Mouse (Mus musculus): ENCODE measurements around the gene Pak1ip1.
"Not testable (repeated sequence)": the region's sequence is repeated elsewhere in the genome, so short reads cannot be mapped to it uniquely, and the experiment has no call there.

Pak1ip1 gene

DNA sequence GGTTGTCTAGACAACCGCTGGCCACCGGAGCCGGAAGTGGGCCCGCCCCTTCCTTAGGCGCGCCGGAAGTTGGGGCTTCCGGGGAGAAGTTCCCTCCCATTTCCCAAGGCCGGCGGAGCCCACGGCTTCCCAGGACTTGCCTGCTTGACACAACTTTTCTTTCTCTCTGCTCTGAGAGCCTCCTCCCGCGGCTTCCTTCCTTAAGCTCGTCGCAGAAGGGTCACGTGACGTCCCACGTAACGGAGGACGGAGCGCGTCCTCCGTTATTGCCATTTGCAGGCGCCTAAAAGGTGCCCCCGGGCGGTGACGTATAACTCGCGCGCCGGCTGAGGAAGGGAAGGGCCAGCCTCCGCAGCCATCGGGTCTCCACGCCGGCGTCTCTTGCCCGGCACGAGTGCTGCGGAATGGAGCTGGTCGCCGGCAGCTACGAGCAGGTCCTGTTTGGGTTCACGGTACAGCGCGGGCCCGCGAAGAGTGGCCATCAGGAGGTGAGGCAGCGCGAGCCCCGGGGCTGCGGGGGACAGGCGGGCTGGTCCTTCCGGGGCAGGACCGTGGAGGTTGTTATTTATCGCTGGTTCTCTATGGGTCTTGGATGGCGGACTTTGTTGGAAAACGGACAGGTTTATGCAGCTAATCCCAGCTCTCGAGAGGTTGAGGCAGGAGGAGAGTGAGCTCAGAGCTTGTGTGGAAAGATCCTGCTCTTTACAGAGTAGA, at the start of gene Pak1ip1:
Gene Pak1ip1 (plus strand): TSS at position 98 of the 714 bp plus-strand sequence.
- peak; percentile 95 for DNase-seq

DNA sequence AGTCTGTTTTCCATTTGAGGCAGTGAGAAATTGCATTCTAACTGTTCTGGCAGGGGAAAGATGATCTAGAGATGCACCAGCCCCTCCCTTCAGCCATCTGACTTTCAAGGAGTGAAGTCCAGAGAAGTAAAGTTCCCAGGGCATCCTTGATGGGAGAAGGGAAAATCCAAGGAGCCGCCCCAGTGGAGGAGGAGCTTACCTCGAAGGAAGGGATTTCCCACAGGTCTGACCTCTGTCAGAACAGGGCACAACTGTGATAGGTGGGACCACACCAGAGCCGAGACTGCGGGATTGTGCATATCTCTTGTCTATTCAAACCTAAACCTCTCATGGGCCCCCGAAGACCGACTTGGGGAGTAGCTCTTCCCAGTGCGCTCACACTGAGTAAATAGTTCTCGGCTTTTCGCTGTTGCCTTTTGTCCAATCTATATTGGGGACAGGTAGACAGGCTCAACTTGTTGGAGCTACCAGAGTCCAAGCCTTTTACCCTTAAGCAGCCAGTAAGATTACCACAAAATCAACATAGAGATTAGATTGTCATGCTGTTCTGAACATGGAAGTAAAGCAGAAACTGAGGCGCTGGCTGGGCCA, 49.3 kb upstream of the Pak1ip1 start:
- DNase-seq, result no peak

DNA sequence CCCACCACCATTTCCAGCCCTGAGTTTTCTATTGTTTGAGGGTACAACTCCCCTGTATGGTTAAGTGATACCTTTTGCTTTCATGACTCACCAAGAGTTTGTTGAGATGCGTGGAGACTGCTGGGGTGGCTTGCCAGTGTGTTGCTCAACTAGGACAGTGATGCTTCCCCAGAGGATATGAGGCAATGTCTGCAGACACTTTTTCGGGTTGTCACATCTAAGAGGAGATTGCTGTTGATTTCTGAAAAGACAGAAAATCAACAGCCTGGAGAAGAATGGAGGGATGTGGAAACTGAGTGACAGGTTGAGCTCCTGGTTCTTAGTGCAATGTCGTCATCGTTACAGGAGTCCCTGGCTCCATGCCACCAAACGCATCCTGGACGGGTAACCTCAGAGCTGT, 47.6 kb upstream of the Pak1ip1 start:
- no peak for DNase-seq

DNA sequence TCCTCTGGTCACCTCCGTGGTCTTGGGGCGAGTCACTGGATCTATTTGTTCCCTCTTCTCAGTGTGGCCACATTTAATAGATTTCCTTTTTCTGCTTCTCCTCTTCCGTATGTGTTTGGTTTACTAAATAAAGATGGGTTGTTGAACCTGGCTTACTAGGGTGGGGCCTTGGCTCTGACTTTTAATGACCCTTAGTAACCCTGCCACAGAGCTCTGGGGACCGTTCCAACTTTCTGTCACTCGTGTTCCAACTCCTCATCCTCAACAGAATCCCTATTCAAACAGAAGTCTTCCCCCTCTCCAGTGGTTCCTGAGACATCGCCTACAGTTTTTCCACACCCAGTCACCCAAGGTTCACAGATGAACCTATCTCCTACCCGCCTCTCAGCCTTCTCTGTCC, 45.0 kb upstream of the Pak1ip1 start:
- no peak for DNase-seq

GRCm38 (mm10) chr13:40967609-40968008, 33.2 kb upstream of the Pak1ip1 start:
- DNase-seq, result no peak

GRCm38 (mm10) chr13:40968564-40968963, 32.3 kb upstream of the Pak1ip1 start:
- DNase-seq, result peak; percentile 9

DNA sequence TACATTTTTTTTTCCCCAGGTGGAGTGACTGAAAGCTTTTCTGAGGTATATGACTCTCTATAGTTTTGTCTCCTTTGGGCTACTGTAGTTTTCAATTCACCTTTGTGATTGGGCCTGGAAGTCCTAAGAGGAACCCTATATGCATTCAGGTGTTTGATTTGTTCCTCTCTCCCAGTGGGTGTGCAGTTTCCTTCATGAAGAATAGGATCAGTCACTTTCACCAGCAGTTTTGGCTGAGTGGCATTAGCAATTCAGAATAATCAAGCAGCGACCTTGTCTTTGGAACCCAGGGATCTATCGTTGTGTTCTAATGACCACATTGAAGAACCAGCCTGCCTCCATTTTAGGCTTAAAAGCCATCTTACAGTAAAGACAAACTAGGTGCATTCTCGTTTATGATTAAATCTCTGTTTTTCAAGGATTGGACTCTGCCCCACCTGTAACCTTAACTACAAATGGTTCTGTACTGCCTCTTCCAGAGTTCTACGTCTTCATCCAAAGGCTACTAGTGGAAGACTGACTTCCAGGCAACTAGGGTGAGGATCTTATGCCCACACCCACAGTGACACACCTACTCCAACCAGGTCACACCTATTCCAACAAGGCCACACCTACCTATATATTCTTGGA, 30.9 kb upstream of the Pak1ip1 start:
- DNase-seq, result no peak

GRCm38 (mm10) chr13:40971261-40971660, 29.6 kb upstream of the Pak1ip1 start:
- DNase-seq, result peak; percentile 8

DNA sequence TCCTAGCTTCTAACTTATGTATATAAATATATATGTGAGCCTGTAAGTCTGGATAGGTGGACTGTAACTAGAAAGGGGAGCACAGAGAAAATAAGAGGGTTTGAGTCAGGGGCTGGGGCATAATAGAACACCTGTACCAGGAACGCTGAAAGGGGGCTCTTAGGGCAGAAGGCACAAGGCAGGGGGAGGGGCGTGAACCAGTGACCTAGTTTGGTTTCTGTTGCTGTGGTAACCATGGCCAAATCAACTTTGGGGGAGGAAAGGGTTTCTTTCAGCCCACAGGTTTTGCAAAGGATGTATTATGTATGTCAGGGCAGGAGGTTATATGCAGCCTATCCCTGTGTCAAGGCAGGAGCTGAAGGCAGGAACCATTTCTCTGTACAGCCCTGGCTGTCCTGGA, 29.0 kb upstream of the Pak1ip1 start:
- no peak for DNase-seq

DNA sequence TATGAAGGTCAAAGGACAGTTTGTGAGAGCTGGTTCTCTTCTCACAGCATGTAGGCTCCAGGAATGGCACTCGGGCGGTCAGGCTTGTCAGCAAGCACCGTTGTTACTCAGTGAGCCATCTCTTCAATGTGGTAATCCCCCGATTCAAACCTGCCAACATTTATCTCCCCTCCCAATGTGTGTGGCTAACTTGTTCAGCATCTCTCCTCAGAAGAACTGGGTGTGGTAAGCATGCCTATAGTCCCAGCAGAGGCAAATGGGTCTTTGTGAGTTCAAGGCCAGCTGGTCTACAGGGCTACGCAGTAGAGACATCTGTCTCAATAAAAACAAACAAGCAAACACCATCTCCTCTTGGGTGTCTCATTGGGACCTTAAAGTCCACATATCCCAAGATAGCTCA, 27.8 kb upstream of the Pak1ip1 start:
- DNase-seq, result no peak

DNA sequence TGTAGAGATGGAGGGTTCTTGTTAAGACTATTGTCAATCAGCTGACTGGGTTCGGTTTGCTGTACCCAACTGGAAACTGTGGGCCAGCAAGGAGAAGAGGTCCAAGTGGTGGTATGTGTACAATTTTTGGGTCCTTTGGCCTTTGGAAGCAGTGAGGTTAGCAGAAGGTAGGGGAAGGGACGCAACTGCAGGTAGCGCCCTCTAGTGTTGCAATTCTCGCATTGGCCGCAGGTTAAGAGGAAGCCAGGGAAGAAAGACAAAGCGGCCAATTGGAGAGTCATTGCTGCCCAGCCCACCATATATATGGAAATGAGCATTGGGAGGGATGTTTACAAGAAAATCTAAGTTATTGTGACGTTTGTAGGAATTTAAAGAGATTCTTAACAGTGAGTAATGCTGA, 23.2 kb upstream of the Pak1ip1 start:
- DNase-seq, result peak; percentile 67

DNA sequence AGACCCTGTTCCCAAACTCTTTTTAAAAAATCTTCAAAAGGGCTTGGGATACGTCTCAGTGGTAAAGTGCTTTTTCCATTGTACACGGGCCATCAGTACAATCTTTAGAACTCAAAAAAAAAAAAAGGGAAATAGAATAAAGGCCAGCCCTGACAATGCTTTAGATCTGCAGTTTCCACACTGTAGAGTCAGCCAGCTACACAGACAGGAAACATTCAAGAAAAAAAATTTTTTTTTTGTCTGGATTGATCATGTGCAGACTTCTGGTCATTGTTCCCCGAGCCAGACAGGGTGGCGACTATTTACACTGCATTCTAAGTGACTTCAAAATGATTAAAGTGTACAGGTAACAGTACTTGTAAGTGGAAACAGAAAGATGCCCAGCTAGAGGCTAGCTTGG, 22.2 kb upstream of the Pak1ip1 start:
- peak; percentile 29 for DNase-seq

- DNase-seq, result peak; percentile 49
Measured at GRCm38 (mm10) chr13:40979321-40979720, 21.5 kb upstream of the Pak1ip1 start.

DNA sequence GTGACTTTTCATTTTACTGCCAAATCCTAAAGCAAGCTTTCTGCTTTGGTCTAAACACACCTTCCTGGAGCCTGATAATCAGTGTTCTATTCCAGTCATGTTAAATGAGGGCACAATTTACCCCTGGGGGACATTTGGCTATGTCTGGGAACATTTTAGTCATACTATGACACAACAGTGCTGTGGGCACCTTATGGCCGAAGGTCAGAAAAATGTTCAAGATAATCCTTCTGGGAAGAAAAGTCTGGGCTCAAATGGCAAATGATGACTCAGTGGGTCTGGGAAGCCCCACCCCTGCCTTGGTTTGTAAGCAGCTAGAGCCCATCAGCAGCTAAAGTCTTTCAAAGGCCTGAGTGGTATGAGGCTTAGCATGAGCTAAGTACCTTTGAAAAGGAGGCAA, 18.1 kb upstream of the Pak1ip1 start:
- no peak for DNase-seq

DNA sequence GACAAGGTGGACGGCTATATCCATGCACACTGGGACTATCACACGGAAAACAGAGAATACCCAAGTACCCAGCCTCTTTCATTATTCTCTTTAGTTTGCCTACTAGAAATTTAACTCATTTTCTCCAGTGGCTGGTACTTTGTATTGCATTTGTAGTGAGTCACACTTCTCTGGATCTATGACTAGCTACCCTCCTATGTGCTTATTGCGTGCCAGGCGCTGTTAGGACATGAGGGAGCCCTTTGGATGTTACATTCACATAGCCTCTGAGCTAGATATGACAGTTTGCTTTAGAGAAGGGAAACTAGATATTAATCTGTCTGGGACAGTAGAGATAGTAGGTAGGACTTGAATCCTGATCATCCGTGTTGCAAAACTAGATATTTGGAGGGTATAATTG, 14.7 kb upstream of the Pak1ip1 start:
- no peak for DNase-seq

DNA sequence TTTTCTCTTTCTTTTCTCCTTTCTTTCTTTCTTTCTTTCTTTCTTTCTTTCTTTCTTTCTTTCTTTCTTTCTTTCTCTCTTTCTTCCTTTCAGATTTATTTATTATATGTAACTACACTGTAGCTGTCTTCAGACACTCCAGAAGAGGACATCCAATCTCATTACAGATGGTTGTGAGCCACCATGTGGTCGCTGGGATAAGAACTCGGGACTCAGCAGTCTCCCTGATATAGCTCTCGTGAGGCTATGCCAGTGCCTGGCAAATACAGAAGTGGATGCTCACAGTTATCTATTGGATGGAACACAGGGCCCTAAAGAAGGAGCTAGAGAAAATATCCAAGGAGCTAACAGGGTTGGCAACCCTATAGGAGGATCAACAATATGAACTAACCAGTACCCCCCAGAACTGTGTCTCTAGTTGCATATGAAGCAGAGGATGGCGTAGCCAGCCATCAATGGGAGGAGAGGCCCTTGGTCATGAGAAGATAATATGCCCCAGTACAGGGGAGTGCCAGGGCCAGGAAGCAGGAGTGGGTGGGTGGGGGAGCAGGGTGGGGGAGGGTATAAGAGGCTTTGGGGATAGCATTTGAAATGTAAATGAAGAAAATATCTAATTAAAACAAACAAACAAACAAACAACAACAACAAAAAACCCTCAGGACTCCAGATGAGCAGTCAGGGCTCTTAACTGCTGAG, 13.1 kb upstream of the Pak1ip1 start:
- DNase-seq, result not testable (repeated sequence)

DNA sequence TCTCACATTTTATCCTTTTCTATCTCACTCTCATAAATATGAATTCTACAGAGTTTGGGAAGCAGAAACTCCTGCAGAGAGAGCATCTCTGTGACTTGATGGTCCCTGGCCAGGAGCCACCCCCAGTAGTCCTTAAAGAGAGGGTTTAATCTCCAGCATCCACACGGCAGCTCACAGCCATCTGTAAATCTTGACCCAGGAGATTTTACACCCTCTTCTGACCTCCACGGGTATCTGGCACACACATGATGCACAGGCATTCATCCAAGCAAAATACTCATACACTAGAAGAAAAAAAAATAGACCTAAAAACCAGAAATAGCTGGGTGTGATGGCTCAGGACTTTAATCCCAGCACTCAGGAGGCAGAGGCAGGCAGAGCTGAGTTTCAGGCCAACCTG, 12.4 kb upstream of the Pak1ip1 start:
- no peak for DNase-seq

GRCm38 (mm10) chr13:40994487-40995263, 6.1 kb upstream of the Pak1ip1 start:
- DNase-seq, result no peak

- not testable (repeated sequence) for DNase-seq
Measured at GRCm38 (mm10) chr13:40998537-40998936, 2.3 kb upstream of the Pak1ip1 start.

GRCm38 (mm10) chr13:41000140-41000925, 490 bp upstream of the Pak1ip1 start:
- DNase-seq, result peak; percentile 62

GRCm38 (mm10) chr13:41002001-41002400, 1.2 kb downstream of the Pak1ip1 start:
- DNase-seq, result no peak

DNA sequence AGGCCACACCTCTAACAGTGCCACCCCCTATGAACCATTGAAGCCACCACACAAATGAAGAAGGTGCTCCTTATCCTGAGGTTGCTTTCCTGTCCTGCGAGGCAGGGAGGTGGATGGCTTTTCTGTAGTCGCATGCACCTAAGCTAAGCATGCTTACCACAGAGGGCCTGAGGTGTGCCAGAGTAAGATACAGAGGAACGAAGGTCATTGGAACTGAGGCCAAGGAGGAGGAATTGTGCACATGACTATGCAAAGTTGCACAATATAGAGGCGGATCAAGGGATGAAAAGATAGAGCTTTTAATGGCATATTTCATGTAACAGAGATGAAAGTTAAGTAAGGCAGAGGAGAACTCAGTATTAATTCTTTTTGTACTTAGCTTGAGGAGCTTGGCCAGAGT, 5.4 kb downstream of the Pak1ip1 start:
- DNase-seq, result no peak
